Mouse (Mus musculus): ENCODE measurements at regions not wholly inside any gene's neighbourhood (a gene's known extent, or its start where the extent isn't known, plus 50 kb on each side); places are given as distances from the start of the nearest gene placed in this dataset.
A peak's percentile ranks its signal among the peaks of the same experiment; 100 is the strongest.

- no peak for TF ChIP-seq ZC3H11A (IDR thresholded peaks at IDR 0.05; ENCODE audit: low read depth, low read length)
- TF ChIP-seq RAD21 (IDR thresholded peaks at IDR 0.05; ENCODE audit: low read depth, low read length) = no peak; the same call in 1 of the 2 replicates
- peak; percentile 69; the same call in 1 of the 2 replicates for TF ChIP-seq ELF1 (IDR thresholded peaks at IDR 0.05; ENCODE audit: low read depth, low read length)
- TF ChIP-seq POLR2A (IDR thresholded peaks at IDR 0.05; ENCODE audit: low read depth, low read length) = peak; percentile 75
These were observed 53.7 kb upstream of the Chd2 start (continued) for GRCm38 (mm10) chr7:73595140-73595825.

- DNase-seq (ENCODE audit: extremely low read depth) = peak; percentile 89
- dilution Hi-C loops (cut with MboI; ENCODE audit: extremely low pct_ligation_motif_present, extremely low pct_unique_long_range_greater_than_20kb, low sequenced_read_pairs) = no loop called here
- Histone ChIP-seq H3K4me2 (ENCODE audit: insufficient read depth, low read depth, poor library complexity, severe bottlenecking) (peak overlapping the region; percentile 97; the same call in 1 of the 2 replicates), H3K36me3 (replicated peaks in 1 of 2; ENCODE audit: control insufficient read depth in 1 of 2, insufficient read depth in 1 of 2, low read length in 1 of 2) (no peaks in the 10 kb centered on the region), H3K4me1 (ENCODE audit: control insufficient read depth in 1 of 2, insufficient read depth in 2 of 2) (peaks cover 12 to 32% of the 10 kb centered on the region in 2 experiments), H3K27me3 (replicated peaks) (no peaks in the 10 kb centered on the region), H3K4me3 (replicated peaks in 1 of 3; ENCODE audit: low read depth in 2 of 3, low read length in 2 of 3, poor library complexity in 1 of 3) (peak overlapping the region in 2 of 3 experiments; percentile 15 to 34), H3K27ac (ENCODE audit: insufficient read depth, low read depth) (peak overlapping the region; percentile 71), H3K9me3 (replicated peaks; ENCODE audit: low read length) (no peaks in the 10 kb centered on the region), H3K9ac (ENCODE audit: insufficient read depth, low read depth) (peak overlapping the region; percentile 57), H3K79me2 (replicated peaks; ENCODE audit: control insufficient read depth, extremely low read depth, insufficient read depth, poor library complexity, severe bottlenecking) (no peaks in the 10 kb centered on the region)
- in situ Hi-C loops (cut with MboI; ENCODE audit: low pct_ligation_motif_present, low pct_unique_long_range_greater_than_20kb, low sequenced_read_pairs) = no loop called here
- no peak; the same call in 1 of the 2 replicates for TF ChIP-seq TBP (conservative IDR thresholded peaks at IDR 0.05; ENCODE audit: low read depth, low read length)
- TF ChIP-seq UBTF (IDR thresholded peaks at IDR 0.05; ENCODE audit: low read depth, low read length) = no peak
- TF ChIP-seq ZMIZ1 (IDR thresholded peaks at IDR 0.05; ENCODE audit: low read depth, low read length) = no peak
- TF ChIP-seq MAX (IDR thresholded peaks at IDR 0.05; ENCODE audit: low read length) = peak; percentile 69; the same call in 1 of the 2 replicates
- TF ChIP-seq IRF4 (IDR thresholded peaks at IDR 0.05; ENCODE audit: low read depth, low read length) = no peak
- peak; percentile 59 for TF ChIP-seq ZNF384 (IDR thresholded peaks at IDR 0.05; ENCODE audit: low read depth, low read length)
- TF ChIP-seq MAFK (IDR thresholded peaks at IDR 0.05; ENCODE audit: insufficient replicate concordance, low read length) = no peak
- TF ChIP-seq MEF2A (IDR thresholded peaks at IDR 0.05; ENCODE audit: borderline replicate concordance, low read depth, low read length) = peak; percentile 43; the same call in 1 of the 2 replicates
- TF ChIP-seq EP300 (IDR thresholded peaks at IDR 0.05; ENCODE audit: low read length) = no peak; the same call in 1 of the 2 replicates
- no peak for TF ChIP-seq CHD2 (IDR thresholded peaks at IDR 0.05; ENCODE audit: low read length)
- TF ChIP-seq CHD1 (IDR thresholded peaks at IDR 0.05; ENCODE audit: low read depth, low read length) = no peak
- peak; percentile 85 for TF ChIP-seq ETS1 (conservative IDR thresholded peaks at IDR 0.05; ENCODE audit: low read depth, low read length)
- no peak for TF ChIP-seq PAX5 (IDR thresholded peaks at IDR 0.05; ENCODE audit: low read length)
- TF ChIP-seq MAZ (IDR thresholded peaks at IDR 0.05; ENCODE audit: low read depth, low read length) = no peak
- no peak for TF ChIP-seq JUN (IDR thresholded peaks at IDR 0.05; ENCODE audit: insufficient read depth, low read depth, low read length)
- no peak for TF ChIP-seq ELF1 (IDR thresholded peaks at IDR 0.05; ENCODE audit: low read depth, low read length)
- TF ChIP-seq CTCF (conservative IDR thresholded peaks at IDR 0.05 in 1 of 2, IDR thresholded peaks at IDR 0.05 in 1 of 2; ENCODE audit: low read depth in 2 of 2, low read length in 2 of 2) = no peak
- no peak for TF ChIP-seq GABPA (IDR thresholded peaks at IDR 0.05; ENCODE audit: insufficient replicate concordance, low read depth, low read length)
- no peak for TF ChIP-seq USF2 (conservative IDR thresholded peaks at IDR 0.05; ENCODE audit: low read depth, low read length)
- TF ChIP-seq JUND (conservative IDR thresholded peaks at IDR 0.05; ENCODE audit: low read depth, low read length) = no peak
- TF ChIP-seq USF1 (IDR thresholded peaks at IDR 0.05; ENCODE audit: low read depth, low read length) = no peak
- peak; percentile 27; the same call in 1 of the 2 replicates for TF ChIP-seq NELFE (IDR thresholded peaks at IDR 0.05; ENCODE audit: low read depth, low read length)
- TF ChIP-seq POLR2A (IDR thresholded peaks at IDR 0.05; ENCODE audit: low read depth, low read length) = peak; percentile 35; the same call in 1 of the 2 replicates
- no peak for TF ChIP-seq ZKSCAN1 (IDR thresholded peaks at IDR 0.05; ENCODE audit: borderline replicate concordance, low read depth, low read length)
- no peak; the same call in 1 of the 2 replicates for TF ChIP-seq RAD21 (IDR thresholded peaks at IDR 0.05; ENCODE audit: low read depth, low read length)
- TF ChIP-seq MXI1 (IDR thresholded peaks at IDR 0.05; ENCODE audit: low read depth, low read length) = peak; percentile 85; the same call in 1 of the 2 replicates
- TF ChIP-seq ZC3H11A (IDR thresholded peaks at IDR 0.05; ENCODE audit: low read depth, low read length) = no peak
- 0 out of 2 replicates have a peak, but pooled peaks have one; percentile 49 for TF ChIP-seq KAT2A (IDR thresholded peaks at IDR 0.05; ENCODE audit: insufficient replicate concordance, low read length)
- TF ChIP-seq HCFC1 (IDR thresholded peaks at IDR 0.05; ENCODE audit: low read depth, low read length) = no peak
- no peak for TF ChIP-seq RCOR1 (conservative IDR thresholded peaks at IDR 0.05; ENCODE audit: low read depth, low read length)
- 0 out of 2 replicates have a peak, but pooled peaks have one; percentile 20 for TF ChIP-seq E2F4 (IDR thresholded peaks at IDR 0.05; ENCODE audit: insufficient replicate concordance, low read depth, low read length)
- TF ChIP-seq POLR2AphosphoS2 (IDR thresholded peaks at IDR 0.05; ENCODE audit: low read depth, low read length) = no peak
- TF ChIP-seq NRF1 (IDR thresholded peaks at IDR 0.05; ENCODE audit: low read depth, low read length) = 0 out of 2 replicates have a peak, but pooled peaks have one; percentile 29
- TF ChIP-seq BHLHE40 (IDR thresholded peaks at IDR 0.05; ENCODE audit: low read depth, low read length) = peak; percentile 74
These were observed 53.0 kb upstream of the Chd2 start for GRCm38 (mm10) chr7:73594492-73595139.

All from CH12.LX (cell line).